9 mouse cellular contexts compared by ENCODE assay signal in the genomic region with DNA sequence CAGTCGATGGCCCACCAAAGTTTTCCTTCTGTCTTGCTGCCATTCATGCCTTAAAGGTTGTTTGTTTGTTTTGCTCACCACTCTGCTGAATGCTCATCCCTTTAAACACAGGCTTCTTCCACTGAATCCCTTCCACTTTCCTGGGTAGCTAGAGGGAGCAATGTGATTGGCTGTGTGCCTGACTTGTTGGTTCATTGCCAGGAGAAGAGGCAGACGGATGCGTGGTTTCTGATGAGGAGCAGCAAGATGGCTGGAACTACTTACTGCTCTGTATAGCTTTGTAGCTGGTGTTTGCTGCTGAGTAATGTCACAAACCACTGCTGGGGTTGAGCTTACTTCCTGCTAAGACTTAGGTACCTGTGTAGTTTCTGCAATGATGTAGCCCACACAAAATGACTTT.
DNase-seq lines count a peak whose midpoint lies in the region; ATAC-seq and TF ChIP-seq lines count a peak whose summit lies in the region.
"Had no signal": no experiment of that assay in that cellular context is flagged by ENCODE, and none has a peak within 500 bp of the region (broad histone marks: within the 10 kb centered on the region; RNA-seq: fewer than 3 reads in every experiment).

No protein-coding gene starts in this region.

- H3K27ac ChIP-seq in forebrain, postnatal 0 days (ENCODE audit: low read depth, low read length) = no peak overlapping the region
- H3K27ac ChIP-seq in forebrain, embryonic 11.5 days (ENCODE audit: low read depth, low read length) = no peak overlapping the region
- H3K27ac ChIP-seq: neural tube, embryonic 12.5 days had no signal

- TF ChIP-seq CTCF in forebrain, postnatal 0 days (IDR thresholded peaks at IDR 0.05; ENCODE audit: low read depth) = no peak

- peak; percentile 57 for DNase-seq in forebrain, postnatal 0 days
- no peak for DNase-seq in forebrain, embryonic 11.5 days (ENCODE audit: low spot score)
- DNase-seq in lung, postnatal 10 days = peak; percentile 63
- DNase-seq in lung, adult 18-20 months = no peak
- peak; percentile 42 to 70 for DNase-seq in cerebellum, postnatal 25 days
- DNase-seq in left cerebral cortex, postnatal 36 days (ENCODE audit: low spot score in 2 of 2) = peak; percentile 19 to 46
- DNase-seq in c-Kit-positive CD71-positive TER-119-positive erythroid progenitor cells, embryonic 14.5 days (ENCODE audit: low spot score) = no peak

- H3K4me1 ChIP-seq in forebrain, postnatal 0 days (ENCODE audit: insufficient read depth) = no peaks in the 10 kb centered on the region
- no peaks in the 10 kb centered on the region for H3K4me1 ChIP-seq in forebrain, embryonic 11.5 days (replicated peaks; ENCODE audit: control insufficient read depth, insufficient read depth, low read length)
- H3K4me1 ChIP-seq: neural tube, embryonic 12.5 days had no signal

- WGBS in forebrain, postnatal 0 days = 41% methylated on average over 3 of the region's 3 CpGs
- WGBS in forebrain, embryonic 11.5 days = 90% methylated on average over 3 of the region's 3 CpGs

- H3K9ac ChIP-seq in forebrain, postnatal 0 days = no peak overlapping the region
- H3K9ac ChIP-seq in forebrain, embryonic 11.5 days (ENCODE audit: low read length) = no peak overlapping the region
- H3K9ac ChIP-seq: neural tube, embryonic 12.5 days had no signal

- peak; percentile 36; the same call in 1 of the 2 replicates for ATAC-seq in forebrain, postnatal 0 days
- ATAC-seq in forebrain, embryonic 11.5 days (replicated peaks; ENCODE audit: low FRiP score) = no peak
- ATAC-seq in erythroblast, adult 5-6 weeks (replicated peaks; ENCODE audit: low FRiP score, poor library complexity, severe bottlenecking) = no peak

- intact Hi-C loops in left cerebral cortex, postnatal 36 days (cut with DNase I) = no loop called here

- H3K4me2 ChIP-seq in forebrain, postnatal 0 days (ENCODE audit: low read depth) = no peak overlapping the region
- no peak overlapping the region for H3K4me2 ChIP-seq in forebrain, embryonic 11.5 days (ENCODE audit: low read depth, low read length, severe bottlenecking)
- H3K4me2 ChIP-seq: neural tube, embryonic 12.5 days had no signal

- no peaks in the 10 kb centered on the region for H3K9me3 ChIP-seq in forebrain, postnatal 0 days (ENCODE audit: low read length)
- H3K9me3 ChIP-seq in forebrain, embryonic 11.5 days (ENCODE audit: control insufficient read depth, low read length) = no peaks in the 10 kb centered on the region
- H3K9me3 ChIP-seq: neural tube, embryonic 12.5 days had no signal

- no peaks in the 10 kb centered on the region for H3K27me3 ChIP-seq in forebrain, postnatal 0 days (ENCODE audit: insufficient read depth, low read length)
- H3K27me3 ChIP-seq in forebrain, embryonic 11.5 days (ENCODE audit: control insufficient read depth, insufficient read depth, low read length) = no peaks in the 10 kb centered on the region
- H3K27me3 ChIP-seq: neural tube, embryonic 12.5 days had no signal

- no peaks in the 10 kb centered on the region for H3K36me3 ChIP-seq in forebrain, postnatal 0 days (ENCODE audit: insufficient read depth)
- no peaks in the 10 kb centered on the region for H3K36me3 ChIP-seq in forebrain, embryonic 11.5 days (ENCODE audit: control insufficient read depth, insufficient read depth, low read length)
- H3K36me3 ChIP-seq: neural tube, embryonic 12.5 days had no signal

- no peak overlapping the region for H3K4me3 ChIP-seq in forebrain, postnatal 0 days (ENCODE audit: low read depth, low read length)
- no peak overlapping the region for H3K4me3 ChIP-seq in forebrain, embryonic 11.5 days (ENCODE audit: low read depth, low read length)
- H3K4me3 ChIP-seq: neural tube, embryonic 12.5 days had no signal

Comparison
In these comparisons a context has a peak if more than half of its experiments do, and no peak if none do; other contexts are left out.
1. DNase-seq: peak in forebrain, postnatal 0 days (single experiment), lung, postnatal 10 days (single experiment), cerebellum, postnatal 25 days (2 of 2) and left cerebral cortex, postnatal 36 days (2 of 2); none in forebrain, embryonic 11.5 days (single experiment), lung, adult 18-20 months (0 of 2) and c-Kit-positive CD71-positive TER-119-positive erythroid progenitor cells, embryonic 14.5 days (single experiment).